Comparison of ENCODE assay signal across 20 mouse cellular contexts in genomic region chr5:66442260-66442659, GRCm38 (mm10).
"Had no signal": no experiment of that assay in that cellular context is flagged by ENCODE, and none has a peak within 500 bp of the region (broad histone marks: within the 10 kb centered on the region; RNA-seq: fewer than 3 reads in every experiment).

No protein-coding gene starts in this region.

- H3K36me3 ChIP-seq: limb, embryonic 10.5 days; limb, embryonic 13.5 days; liver, embryonic 12.5 days; liver, embryonic 15.5 days; midbrain, embryonic 12.5 days; midbrain, embryonic 15.5 days; neural tube, embryonic 13.5 days had no signal

- H3K4me1 ChIP-seq: limb, embryonic 13.5 days; liver, embryonic 12.5 days; liver, embryonic 15.5 days; midbrain, embryonic 15.5 days had no signal

- H3K9ac ChIP-seq: limb, embryonic 13.5 days; liver, embryonic 12.5 days; liver, embryonic 15.5 days; midbrain, embryonic 12.5 days; midbrain, embryonic 15.5 days; neural tube, embryonic 13.5 days had no signal

- H3K9me3 ChIP-seq: limb, embryonic 10.5 days; limb, embryonic 13.5 days; liver, embryonic 12.5 days; liver, embryonic 15.5 days; midbrain, embryonic 12.5 days; midbrain, embryonic 15.5 days; neural tube, embryonic 13.5 days had no signal

- H3K4me2 ChIP-seq: limb, embryonic 13.5 days; liver, embryonic 12.5 days; liver, embryonic 15.5 days; midbrain, embryonic 12.5 days; midbrain, embryonic 15.5 days; neural tube, embryonic 13.5 days had no signal

- H3K27ac ChIP-seq: limb, embryonic 10.5 days; limb, embryonic 13.5 days; liver, embryonic 12.5 days; liver, embryonic 15.5 days; midbrain, embryonic 12.5 days; midbrain, embryonic 15.5 days; neural tube, embryonic 13.5 days; stomach, postnatal 0 days had no signal

- DNase-seq: kidney, adult 18-20 months; kidney, adult 9 months; kidney, postnatal 14 days; kidney, postnatal 4 days; liver; lung, adult 2 months; lung, postnatal 14 days; lung, postnatal 4 days; retina, postnatal 1 day; right cerebral cortex, postnatal 4 days; thymus, postnatal 25 days had no signal

- H3K4me3 ChIP-seq: limb, embryonic 10.5 days; limb, embryonic 13.5 days; liver, embryonic 12.5 days; liver, embryonic 15.5 days; midbrain, embryonic 12.5 days; midbrain, embryonic 15.5 days; myocyte; neural tube, embryonic 13.5 days had no signal

- H3K27me3 ChIP-seq: limb, embryonic 13.5 days; liver, embryonic 12.5 days; liver, embryonic 15.5 days; midbrain, embryonic 12.5 days; midbrain, embryonic 15.5 days; neural tube, embryonic 13.5 days had no signal
